Mouse (Mus musculus): ENCODE results near the gene Dnal1. TPM values are rescaled to one million over a fixed set of nuclear protein-coding genes. Genes with fewer than 3 reads are reported as not detected.
"Not testable (repeated sequence)": the region's sequence is repeated elsewhere in the genome, so short reads cannot be mapped to it uniquely, and the experiment has no call there.

Gene Dnal1
- polyA plus RNA-seq, 1 experiment from 2014 or later = 6.8 TPM

DNA sequence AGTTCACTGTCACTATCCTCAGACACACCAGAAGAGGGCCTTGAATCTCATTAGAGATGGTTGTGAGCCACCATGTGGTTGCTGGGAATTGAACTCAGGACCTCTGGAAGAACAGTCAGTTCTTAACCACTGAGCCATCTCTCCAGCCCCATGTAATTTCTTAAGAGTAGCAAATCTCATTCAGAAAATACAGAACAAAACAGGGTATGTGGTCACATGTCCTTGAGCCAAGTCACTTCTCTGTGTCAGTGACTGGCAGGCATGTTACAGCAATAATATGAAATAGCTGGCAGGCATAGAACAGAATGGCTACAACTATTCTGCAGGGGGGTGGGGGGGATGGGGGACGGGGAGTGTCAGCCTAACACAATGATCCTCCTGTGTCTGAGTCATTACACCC lies 14.1 kb upstream of the Dnal1 start:
- H3K9me3 ChIP-seq = 0 out of 2 replicates have a peak, but pooled peaks cover 3% of the 10 kb centered on the region
- no peak overlapping the region for H3K9ac ChIP-seq
- no peaks in the 10 kb centered on the region for H3K36me3 ChIP-seq (replicated peaks)
- no peaks in the 10 kb centered on the region for H3K4me1 ChIP-seq
- peak overlapping the region; percentile 79 for H3K4me2 ChIP-seq
- 46% methylated on average over 1 of the region's 1 CpGs for WGBS
- H3K27me3 ChIP-seq = no peaks in the 10 kb centered on the region
- H3K4me3 ChIP-seq (replicated peaks) = no peak overlapping the region
- H3K27ac ChIP-seq = no peak overlapping the region
- ATAC-seq (ENCODE audit: low FRiP score) = no peak

DNA sequence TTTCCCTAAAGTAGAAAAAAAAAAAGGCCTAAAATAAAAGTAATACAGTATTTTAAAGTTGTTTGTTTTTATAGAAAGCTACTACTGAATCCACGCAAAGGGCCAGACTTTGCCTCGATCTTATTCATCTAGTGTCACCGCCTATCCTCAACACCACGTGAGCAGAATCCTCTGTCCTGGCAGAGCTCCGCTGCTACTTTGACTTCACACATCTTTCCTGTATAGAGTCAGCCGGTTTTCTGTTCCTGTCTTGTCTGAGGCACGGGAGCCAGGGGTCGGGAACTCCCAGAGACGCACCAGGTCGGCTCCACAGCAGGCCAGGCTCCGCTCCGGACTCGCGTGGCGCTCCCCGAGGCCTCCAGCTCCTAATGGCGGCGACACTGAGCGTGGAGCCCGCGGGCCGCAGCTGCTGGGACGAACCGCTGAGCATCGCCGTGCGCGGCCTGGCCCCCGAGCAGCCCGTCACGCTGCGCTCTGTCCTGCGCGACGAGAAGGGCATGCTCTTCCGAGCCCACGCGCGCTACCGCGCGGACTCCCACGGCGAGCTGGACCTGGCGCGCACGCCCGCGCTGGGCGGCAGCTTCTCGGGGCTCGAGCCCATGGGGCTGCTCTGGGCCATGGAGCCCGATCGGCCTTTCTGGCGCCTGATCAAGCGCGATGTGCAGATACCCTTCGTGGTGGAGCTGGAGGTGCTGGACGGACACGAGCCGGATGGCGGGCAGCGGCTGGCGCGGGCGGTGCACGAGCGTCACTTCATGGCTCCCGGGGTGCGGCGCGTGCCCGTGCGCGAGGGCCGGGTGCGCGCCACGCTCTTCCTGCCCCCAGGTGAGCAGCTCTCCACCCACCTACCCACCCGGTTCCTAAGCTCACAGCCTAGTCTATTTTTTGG lies 13.3 kb upstream of the Dnal1 start, which contains the start of gene Acot6:
Acot6 (plus strand) TSS at position 51 of the 889 bp plus-strand sequence.
- H3K4me1 ChIP-seq; H3K36me3 ChIP-seq (replicated peaks); H3K27me3 ChIP-seq; H3K9me3 ChIP-seq; H3K27ac ChIP-seq: not testable (repeated sequence)
- ATAC-seq (ENCODE audit: low FRiP score) = peak; percentile 69; the same call in 1 of the 2 replicates
- Histone ChIP-seq H3K9ac (peak within 1 kb of the TSS; percentile 66), H3K4me2 (peak within 1 kb of the TSS; percentile 79), H3K4me3 (replicated peaks) (peak within 1 kb of the TSS; percentile 54)
- WGBS = under 1% methylated on average over 75 of the region's 80 CpGs

DNA sequence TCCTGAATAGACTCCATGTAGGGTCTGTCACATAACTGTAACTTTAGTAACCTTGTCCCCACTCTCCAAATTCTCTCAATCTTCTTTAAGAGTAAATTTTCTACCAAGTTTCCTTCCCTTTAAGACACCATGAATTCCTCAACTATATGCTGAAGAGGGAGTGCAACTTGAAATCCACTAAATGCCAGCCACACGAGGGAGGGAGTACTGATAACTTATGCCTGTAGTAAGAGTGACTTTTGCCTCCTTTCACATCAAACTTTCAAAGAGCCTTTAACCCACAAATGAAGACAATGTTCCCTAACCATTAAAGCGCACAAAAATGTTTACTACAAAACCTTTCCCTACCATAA lies 12.7 kb upstream of the Dnal1 start:
- Histone ChIP-seq H3K9me3 (no peaks in the 10 kb centered on the region), H3K4me3 (replicated peaks) (peak overlapping the region; percentile 54), H3K27me3 (no peaks in the 10 kb centered on the region), H3K27ac (no peak overlapping the region), H3K4me1 (no peaks in the 10 kb centered on the region), H3K36me3 (replicated peaks) (no peaks in the 10 kb centered on the region), H3K9ac (no peak overlapping the region), H3K4me2 (peak overlapping the region; percentile 79)
- ATAC-seq (ENCODE audit: low FRiP score) = no peak
- WGBS = 58% methylated on average over 2 of the region's 2 CpGs

DNA sequence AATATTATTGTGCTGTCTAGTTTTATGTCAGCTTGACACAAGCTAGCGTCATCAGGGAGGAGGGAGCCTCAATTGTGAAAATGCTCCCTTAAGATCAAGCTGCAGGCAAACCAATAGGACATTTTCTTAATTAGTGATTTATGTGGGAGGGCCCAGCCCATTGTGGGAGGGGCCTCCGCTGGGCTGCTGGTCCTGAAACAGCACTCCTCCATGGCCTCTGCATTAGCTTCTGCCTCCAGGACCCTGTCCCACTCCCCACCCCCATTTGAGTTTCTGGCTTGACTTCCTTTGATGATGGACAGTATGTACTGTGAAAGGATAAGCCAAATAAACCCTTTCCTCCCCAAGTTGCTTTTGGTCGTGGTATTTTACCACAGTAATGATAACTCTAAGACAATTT lies 7.2 kb upstream of the Dnal1 start:
- Histone ChIP-seq H3K4me3 (replicated peaks) (no peak overlapping the region), H3K36me3 (replicated peaks) (no peaks in the 10 kb centered on the region), H3K4me2 (no peak overlapping the region), H3K9me3 (no peaks in the 10 kb centered on the region), H3K27me3 (no peaks in the 10 kb centered on the region), H3K9ac (no peak overlapping the region), H3K27ac (no peak overlapping the region), H3K4me1 (no peaks in the 10 kb centered on the region)
- WGBS = 89% methylated on average over 3 of the region's 3 CpGs
- no peak for ATAC-seq (ENCODE audit: low FRiP score)

DNA sequence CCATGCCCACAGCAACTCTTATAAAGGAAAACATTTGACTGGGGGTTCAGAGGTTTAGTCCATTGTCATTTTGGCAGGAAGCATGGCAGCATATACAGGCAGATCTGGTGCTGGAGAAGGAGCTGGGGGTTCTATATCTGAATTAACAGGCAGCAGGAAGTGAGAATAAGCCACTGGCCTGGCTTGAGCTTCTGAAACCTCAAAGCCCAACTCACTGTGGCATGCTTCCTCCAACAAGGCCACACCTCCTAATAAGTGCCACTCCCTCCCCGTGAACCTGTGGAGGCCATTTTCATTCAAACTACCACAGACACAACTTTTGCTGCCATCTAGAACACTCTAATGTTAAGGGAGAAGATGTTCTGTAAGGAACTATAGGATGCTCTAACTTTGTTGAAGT lies 6.5 kb upstream of the Dnal1 start:
- Histone ChIP-seq H3K27ac (no peak overlapping the region), H3K4me2 (no peak overlapping the region), H3K36me3 (replicated peaks) (no peaks in the 10 kb centered on the region), H3K4me1 (no peaks in the 10 kb centered on the region), H3K9me3 (no peaks in the 10 kb centered on the region), H3K27me3 (no peaks in the 10 kb centered on the region), H3K4me3 (replicated peaks) (no peak overlapping the region), H3K9ac (no peak overlapping the region)
- WGBS = 74% methylated on average over 1 of the region's 1 CpGs
- no peak for ATAC-seq (ENCODE audit: low FRiP score)

DNA sequence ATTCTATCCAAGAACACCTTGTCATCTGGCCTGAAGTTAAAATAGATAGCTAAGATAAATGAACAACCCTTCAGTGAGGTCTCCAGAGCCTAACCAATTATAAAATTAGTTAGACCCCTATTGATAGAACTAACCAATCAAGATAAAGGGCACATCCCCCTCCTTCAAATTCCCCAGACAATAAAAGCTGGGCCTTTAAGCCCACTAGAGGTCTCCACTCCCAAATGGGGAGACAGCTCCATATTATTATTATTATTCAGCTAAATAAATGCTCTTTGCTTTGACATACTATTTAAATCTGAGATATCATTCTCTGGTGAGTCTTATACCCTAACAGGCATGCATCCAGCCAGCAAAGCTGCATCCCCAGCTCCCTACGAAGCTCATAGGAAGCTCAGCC lies 4.2 kb upstream of the Dnal1 start:
- no peaks in the 10 kb centered on the region for H3K36me3 ChIP-seq (replicated peaks)
- no peaks in the 10 kb centered on the region for H3K9me3 ChIP-seq
- H3K4me3 ChIP-seq (replicated peaks) = no peak overlapping the region
- WGBS = 74% methylated on average over 1 of the region's 1 CpGs
- no peak overlapping the region for H3K9ac ChIP-seq
- H3K27me3 ChIP-seq = no peaks in the 10 kb centered on the region
- H3K4me1 ChIP-seq = peaks cover 4% of the 10 kb centered on the region
- H3K27ac ChIP-seq = no peak overlapping the region
- H3K4me2 ChIP-seq = no peak overlapping the region
- ATAC-seq (ENCODE audit: low FRiP score) = no peak

DNA sequence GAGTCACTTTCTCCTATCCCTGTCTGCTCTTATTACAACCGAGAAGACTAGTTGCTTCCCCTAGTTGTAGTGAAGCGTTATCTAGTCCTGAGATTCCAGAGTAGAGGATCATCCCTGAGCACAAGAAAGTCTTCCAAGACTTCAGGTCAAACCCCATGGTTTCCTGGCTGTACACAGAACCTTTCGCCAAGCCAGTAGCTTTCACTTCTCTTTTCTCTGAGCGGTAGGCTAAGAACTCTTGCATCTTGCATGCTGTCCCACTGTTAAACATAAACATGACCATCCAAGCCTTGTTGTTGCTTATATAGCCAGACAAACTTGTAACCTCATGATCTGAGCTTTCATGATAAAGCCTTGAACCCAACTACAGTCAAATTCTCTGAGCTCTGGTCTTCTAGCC lies 3.4 kb upstream of the Dnal1 start:
- Histone ChIP-seq H3K4me1 (peaks cover 10% of the 10 kb centered on the region), H3K4me3 (replicated peaks) (no peak overlapping the region), H3K9ac (no peak overlapping the region), H3K36me3 (replicated peaks) (no peaks in the 10 kb centered on the region), H3K9me3 (no peaks in the 10 kb centered on the region), H3K4me2 (no peak overlapping the region), H3K27me3 (no peaks in the 10 kb centered on the region), H3K27ac (no peak overlapping the region)
- WGBS = 96% methylated on average over 4 of the region's 4 CpGs
- no peak for ATAC-seq (ENCODE audit: low FRiP score)

DNA sequence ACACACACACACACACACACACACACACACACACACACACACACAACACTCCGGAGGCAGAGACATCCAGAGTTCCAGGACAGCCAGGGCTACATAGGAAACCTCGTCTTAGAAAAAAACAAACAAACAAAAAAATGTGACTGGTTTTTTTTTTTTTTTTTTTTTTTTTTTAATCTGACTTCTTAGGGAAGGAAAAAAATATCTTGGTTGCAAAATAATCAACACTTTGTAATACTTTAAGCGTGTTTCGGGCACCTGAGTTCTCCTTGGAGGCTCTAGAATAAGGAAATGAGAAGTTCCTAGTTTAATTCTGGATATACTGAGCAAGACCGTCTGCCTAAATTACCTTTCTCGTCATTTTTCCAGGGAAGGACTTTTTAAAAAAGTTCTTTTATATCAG lies 490 bp upstream of the Dnal1 start:
- peak overlapping the region; percentile 76 for H3K4me2 ChIP-seq
- H3K9ac ChIP-seq = 0 out of 2 replicates have a peak overlapping the region, but pooled peaks have one; percentile 85
- WGBS = 54% methylated on average over 6 of the region's 6 CpGs
- H3K27ac ChIP-seq = no peak overlapping the region
- no peaks in the 10 kb centered on the region for H3K9me3 ChIP-seq
- no peaks in the 10 kb centered on the region for H3K27me3 ChIP-seq
- no peaks in the 10 kb centered on the region for H3K36me3 ChIP-seq (replicated peaks)
- peak overlapping the region; percentile 78 for H3K4me3 ChIP-seq (replicated peaks)
- ATAC-seq (ENCODE audit: low FRiP score) = no peak
- H3K4me1 ChIP-seq = peaks cover 10% of the 10 kb centered on the region

DNA sequence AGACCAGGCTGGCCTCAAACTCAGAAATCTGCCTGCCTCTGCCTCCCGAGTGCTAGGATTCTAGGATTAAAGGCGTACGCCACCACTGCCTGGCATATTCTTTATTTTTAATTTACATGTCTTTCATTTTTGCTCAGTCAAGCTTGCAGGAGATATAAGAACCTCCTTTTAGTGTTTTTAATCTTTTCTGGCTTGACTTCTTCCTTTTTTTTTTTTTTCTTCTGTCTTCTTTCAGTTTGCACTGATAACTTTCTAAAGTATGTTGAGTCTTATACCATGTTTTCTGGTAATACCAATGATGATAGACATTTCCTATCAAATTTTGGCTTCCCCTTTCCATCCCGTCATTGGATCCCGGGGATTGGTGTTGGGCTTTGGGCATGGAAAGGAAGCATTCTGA lies 5.4 kb downstream of the Dnal1 start:
- ATAC-seq (ENCODE audit: low FRiP score) = no peak
- 94% methylated on average over 5 of the region's 5 CpGs for WGBS

DNA sequence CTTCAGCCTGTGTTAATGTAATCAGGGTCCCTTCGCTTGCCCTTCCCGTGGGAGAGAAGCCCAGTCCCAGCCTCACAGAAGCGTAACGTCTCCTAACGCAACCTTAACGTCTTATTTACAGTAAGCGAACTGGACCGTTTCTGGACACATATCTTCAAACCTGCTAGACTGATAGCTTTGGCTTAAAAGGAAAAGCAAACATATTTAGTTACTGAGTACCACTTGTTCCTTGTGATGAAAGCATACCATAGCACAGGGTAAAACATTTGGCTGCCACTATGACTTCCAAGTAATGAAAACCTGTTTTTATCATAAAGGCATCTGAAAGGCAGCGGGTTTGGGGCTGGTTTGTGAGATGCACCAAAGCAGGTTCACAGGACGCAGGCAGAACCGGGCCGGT lies 11.7 kb downstream of the Dnal1 start:
- Histone ChIP-seq H3K27ac (no peak overlapping the region), H3K36me3 (replicated peaks) (peaks cover 15% of the 10 kb centered on the region; the same call in 1 of the 2 replicates), H3K27me3 (no peaks in the 10 kb centered on the region), H3K9me3 (no peaks in the 10 kb centered on the region), H3K4me2 (no peak overlapping the region), H3K9ac (no peak overlapping the region), H3K4me3 (replicated peaks) (no peak overlapping the region), H3K4me1 (no peaks in the 10 kb centered on the region)
- 88% methylated on average over 12 of the region's 12 CpGs for WGBS
- no peak for ATAC-seq (ENCODE audit: low FRiP score)

More for the DNA sequence above, 5.4 kb downstream of the Dnal1 start:
- Histone ChIP-seq H3K27ac (no peak overlapping the region), H3K4me3 (replicated peaks) (no peak overlapping the region), H3K36me3 (replicated peaks) (no peaks in the 10 kb centered on the region), H3K4me1 (peaks cover 9% of the 10 kb centered on the region), H3K27me3 (no peaks in the 10 kb centered on the region), H3K4me2 (no peak overlapping the region), H3K9ac (no peak overlapping the region), H3K9me3 (no peaks in the 10 kb centered on the region)

DNA sequence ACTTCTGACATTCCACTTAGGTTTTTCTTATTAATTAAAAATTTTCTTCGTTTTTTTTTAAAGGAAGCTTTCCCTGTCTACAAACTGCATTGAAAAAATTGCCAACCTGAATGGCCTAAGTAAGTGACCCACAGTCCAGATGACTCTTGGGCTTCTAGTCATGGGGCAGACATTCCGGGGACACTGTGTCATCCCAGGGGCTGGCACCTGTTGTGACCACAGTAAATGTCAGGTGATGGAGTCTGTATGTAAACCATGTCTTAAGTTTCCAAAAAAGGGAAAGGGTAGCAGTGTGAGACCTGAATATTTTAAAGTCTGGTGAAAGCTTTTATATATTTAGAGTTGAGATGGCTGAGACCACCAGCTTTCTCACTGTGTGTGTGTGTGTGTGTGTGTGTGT lies 12.7 kb downstream of the Dnal1 start:
- Histone ChIP-seq H3K36me3 (replicated peaks) (peaks cover 21% of the 10 kb centered on the region), H3K27ac (no peak overlapping the region), H3K4me2 (no peak overlapping the region), H3K9me3 (no peaks in the 10 kb centered on the region), H3K27me3 (no peaks in the 10 kb centered on the region), H3K4me1 (no peaks in the 10 kb centered on the region), H3K4me3 (replicated peaks) (no peak overlapping the region), H3K9ac (no peak overlapping the region)
- 80% methylated on average over 2 of the region's 2 CpGs for WGBS
- no peak for ATAC-seq (ENCODE audit: low FRiP score)

DNA sequence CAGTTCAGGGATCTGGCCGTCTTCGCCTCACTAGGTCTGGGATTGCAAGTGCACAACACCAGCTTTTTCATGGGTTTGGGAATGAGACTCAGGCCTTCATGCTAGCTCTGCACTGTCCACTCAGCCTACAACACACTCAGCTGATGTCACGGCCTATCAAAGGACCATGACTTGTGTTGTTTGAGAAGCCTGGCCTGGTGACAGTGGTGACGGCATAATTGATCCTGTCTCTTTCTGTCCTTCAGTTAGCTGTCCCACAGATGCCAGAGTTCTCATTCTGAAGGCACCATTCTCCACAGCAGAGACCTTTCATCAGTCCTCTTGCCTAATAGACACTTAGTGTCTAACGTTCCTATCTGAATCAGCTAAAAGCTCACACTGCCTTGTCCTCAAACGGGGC lies 14.4 kb downstream of the Dnal1 start:
- H3K9me3 ChIP-seq = no peaks in the 10 kb centered on the region
- peaks cover 27% of the 10 kb centered on the region for H3K36me3 ChIP-seq (replicated peaks)
- H3K27ac ChIP-seq = no peak overlapping the region
- ATAC-seq (ENCODE audit: low FRiP score) = no peak
- H3K9ac ChIP-seq = no peak overlapping the region
- H3K4me3 ChIP-seq (replicated peaks) = no peak overlapping the region
- no peak overlapping the region for H3K4me2 ChIP-seq
- 91% methylated on average over 6 of the region's 6 CpGs for WGBS
- H3K4me1 ChIP-seq = no peaks in the 10 kb centered on the region
- H3K27me3 ChIP-seq = no peaks in the 10 kb centered on the region

DNA sequence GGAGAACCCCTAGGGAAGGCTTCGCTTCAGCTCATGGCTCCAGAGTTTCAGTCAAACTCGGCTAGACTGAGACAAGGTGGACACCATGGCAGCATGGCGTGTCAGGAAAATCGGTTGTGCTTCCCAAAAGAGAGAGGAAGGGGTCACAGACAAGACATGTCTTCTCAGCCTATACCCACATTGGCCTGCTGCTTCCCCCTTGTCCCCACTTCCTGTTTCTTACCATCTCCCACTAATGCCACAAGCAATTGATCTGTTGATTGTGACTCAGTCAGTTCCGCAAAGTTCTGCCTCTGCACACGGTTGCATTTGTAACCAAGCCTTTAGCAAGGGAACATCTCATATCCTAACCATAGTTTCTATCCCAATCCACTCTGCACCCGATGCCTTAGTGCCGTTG lies 15.8 kb downstream of the Dnal1 start:
- H3K36me3 ChIP-seq (replicated peaks) = peaks cover 27% of the 10 kb centered on the region

More for the DNA sequence above, 15.8 kb downstream of the Dnal1 start:
- ATAC-seq (ENCODE audit: low FRiP score) = no peak
- no peaks in the 10 kb centered on the region for H3K9me3 ChIP-seq
- WGBS = 93% methylated on average over 8 of the region's 8 CpGs
- H3K4me2 ChIP-seq = no peak overlapping the region
- H3K4me3 ChIP-seq (replicated peaks) = no peak overlapping the region
- H3K4me1 ChIP-seq = no peaks in the 10 kb centered on the region
- no peak overlapping the region for H3K27ac ChIP-seq
- H3K9ac ChIP-seq = no peak overlapping the region
- no peaks in the 10 kb centered on the region for H3K27me3 ChIP-seq

Measured in forebrain, embryonic 12.5 days (tissue).